Mouse (Mus musculus): ENCODE measurements at regions not wholly inside any gene's neighbourhood (a gene's known extent, or its start where the extent isn't known, plus 50 kb on each side); places are given as distances from the start of the nearest gene placed in this dataset.
A peak's percentile ranks its signal among the peaks of the same experiment; 100 is the strongest.

DNA sequence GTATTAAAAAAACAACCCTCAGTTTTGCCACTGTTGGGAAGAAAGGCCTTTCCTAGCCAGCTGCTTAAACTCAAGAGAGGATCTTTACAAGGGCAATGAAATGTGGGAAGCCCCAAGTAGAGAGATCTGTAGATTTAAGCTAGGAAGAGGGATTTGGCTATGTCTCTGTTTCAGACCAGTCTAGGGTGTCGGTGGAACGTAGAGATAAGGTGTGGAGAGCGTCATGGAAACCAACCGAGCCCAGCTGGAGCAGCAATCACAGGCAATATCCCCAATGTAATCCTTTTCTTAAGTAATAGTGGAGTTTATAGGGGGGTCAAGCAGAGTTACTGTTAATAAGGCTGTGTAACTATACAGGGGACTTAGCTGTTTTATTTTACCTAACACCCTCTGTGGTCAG, 204.6 kb upstream of the Mme start:
- no peak for DNase-seq

DNA sequence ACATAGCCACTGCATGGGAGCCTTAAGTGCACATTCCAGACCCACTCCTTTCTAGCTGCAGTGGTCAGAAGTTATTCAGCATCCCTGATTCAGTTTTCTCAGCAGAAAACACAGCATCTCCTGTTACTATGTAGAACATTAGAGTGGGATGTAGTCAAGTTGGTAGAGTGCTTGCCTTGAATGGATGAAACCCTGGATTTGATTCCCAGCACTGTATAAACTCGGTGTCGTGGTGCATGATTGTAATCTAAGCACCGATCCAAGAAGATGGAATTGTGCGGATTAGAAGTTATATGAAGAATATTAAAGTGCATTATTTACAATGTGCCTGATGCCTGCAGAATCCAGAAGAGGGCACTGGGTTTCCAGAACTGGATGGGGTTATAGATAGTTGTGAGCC, 170.6 kb upstream of the Mme start:
- no peak for DNase-seq

DNA sequence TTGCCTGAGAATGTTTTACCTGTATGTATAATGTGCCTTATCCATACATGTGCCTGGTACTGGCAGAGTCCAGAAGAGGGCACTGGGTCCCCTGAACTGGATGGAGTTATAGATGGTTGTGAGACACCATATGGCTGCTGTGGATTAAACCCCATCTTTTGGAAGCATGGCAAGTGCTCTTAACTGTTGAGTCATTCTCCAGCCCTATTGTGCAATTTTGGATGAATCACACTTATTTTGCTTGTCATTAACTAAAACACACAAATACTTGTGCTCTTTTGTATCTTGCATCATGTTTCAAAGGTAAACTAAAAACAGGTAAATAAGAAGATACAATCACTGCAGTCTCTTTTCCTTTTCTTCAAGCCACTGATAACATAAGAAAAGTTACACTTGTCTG, 168.3 kb upstream of the Mme start:
- DNase-seq: no peak

DNA sequence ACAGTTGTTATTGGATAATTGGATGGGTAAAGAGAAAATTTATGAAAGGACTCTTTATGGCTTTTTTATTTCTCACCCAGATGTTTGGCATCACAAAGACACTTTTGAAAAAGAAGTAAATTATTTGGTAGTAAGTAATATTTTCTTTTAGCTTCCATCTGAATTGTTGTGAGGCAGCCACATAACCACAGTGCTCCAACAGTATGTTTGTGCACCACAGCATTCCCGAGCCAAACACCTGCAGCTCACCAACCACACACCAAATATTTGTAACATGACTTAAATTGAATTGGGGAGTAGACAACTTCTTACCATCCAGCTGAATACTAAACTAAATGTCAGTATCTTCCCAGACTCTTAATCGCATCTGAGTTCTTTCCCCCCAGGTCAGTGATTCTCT, 163.2 kb upstream of the Mme start:
- DNase-seq: no peak

DNA sequence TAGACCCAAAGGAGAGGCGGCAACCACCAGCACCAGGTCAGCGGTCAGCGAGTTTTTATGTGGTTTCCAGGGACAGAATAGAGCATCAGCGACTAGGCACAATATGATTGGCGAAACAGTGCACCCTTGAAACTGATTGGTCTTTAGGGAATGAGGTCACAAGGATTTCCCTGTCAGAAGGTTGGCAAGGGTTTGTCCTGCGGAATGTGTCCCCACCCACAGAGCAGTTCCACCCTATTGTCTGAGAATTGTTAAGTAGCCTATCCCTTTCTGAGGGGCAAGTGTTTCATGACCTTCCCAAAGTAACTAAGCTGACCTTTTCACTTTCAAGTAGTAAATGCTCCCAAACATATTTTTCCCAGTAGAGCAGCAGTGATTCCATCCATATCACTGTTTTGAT, 159.2 kb upstream of the Mme start:
- DNase-seq: no peak

DNA sequence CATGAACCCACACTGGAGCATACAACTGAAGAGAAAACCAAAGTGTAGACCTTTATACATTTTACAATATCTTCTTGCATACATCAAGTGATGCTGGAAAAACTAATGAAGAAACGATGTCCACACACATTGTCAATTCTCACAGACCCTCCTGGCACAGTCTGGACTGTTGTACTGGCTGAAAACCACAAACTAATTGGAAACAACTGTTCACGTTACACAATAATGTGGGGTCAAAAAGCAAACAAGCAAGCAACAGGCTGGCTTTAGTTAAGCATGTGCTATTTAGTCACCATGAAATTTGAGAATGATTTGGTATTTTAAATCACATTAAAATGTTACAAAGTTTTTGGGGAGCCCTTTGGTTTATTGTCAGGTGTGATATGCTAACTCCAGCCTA, 155.9 kb upstream of the Mme start:
- DNase-seq: no peak

DNA sequence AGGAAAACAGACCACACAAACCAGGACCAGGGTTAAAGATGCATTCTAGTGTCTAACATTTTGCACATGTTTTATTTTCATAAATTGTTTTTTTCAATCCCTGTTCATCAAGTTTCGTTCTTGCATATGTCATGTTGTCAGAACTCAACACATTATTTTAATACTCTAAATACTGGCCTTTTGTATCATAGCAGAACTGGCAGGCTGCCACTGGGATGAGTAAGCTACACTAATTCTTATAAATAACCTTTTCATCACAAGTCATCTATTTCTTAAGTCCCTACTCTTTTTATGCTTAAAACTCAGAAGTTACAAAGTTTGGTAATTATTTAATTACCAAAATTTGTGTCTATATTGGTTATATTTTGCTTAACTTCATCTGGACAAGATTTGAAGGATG, 148.4 kb upstream of the Mme start:
- no peak for DNase-seq

DNA sequence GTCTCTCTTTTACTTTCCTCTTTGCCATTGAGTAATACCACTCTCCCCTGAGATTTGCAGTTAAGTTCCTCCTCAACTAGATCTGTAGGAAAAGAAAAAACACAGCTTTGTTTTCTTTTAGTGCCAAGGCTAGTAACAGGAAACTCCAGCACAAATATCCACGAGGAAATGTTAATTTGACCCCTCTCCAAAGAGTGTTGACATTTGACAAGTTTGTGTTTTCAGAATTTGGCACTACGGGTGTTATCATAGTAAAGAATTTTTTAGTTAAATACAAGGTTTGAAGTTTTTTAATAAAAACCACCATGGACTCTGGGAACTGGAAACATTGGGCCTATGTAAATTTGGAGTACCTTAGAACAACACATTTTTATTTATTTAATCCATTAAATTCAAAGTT, 126.1 kb upstream of the Mme start:
- no peak for DNase-seq

DNA sequence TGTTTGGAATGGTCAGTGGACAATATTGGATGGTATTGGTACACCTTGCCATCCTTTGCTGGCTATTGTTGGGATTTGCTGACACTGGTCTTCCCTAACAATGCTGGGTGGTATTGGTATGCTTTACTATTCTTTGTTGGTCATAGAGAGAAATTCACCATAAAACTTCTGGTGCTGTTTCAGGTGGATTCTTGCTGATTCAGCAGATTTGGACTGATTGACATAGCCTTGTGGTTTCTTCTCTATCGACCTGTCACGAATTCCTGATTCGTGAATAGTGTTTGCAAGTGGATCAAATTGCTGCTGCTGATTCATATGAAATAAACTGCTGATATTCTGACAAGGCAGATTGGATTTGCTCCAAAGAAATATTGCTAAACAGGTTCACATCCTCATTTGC, 109.5 kb upstream of the Mme start:
- no peak for DNase-seq

DNA sequence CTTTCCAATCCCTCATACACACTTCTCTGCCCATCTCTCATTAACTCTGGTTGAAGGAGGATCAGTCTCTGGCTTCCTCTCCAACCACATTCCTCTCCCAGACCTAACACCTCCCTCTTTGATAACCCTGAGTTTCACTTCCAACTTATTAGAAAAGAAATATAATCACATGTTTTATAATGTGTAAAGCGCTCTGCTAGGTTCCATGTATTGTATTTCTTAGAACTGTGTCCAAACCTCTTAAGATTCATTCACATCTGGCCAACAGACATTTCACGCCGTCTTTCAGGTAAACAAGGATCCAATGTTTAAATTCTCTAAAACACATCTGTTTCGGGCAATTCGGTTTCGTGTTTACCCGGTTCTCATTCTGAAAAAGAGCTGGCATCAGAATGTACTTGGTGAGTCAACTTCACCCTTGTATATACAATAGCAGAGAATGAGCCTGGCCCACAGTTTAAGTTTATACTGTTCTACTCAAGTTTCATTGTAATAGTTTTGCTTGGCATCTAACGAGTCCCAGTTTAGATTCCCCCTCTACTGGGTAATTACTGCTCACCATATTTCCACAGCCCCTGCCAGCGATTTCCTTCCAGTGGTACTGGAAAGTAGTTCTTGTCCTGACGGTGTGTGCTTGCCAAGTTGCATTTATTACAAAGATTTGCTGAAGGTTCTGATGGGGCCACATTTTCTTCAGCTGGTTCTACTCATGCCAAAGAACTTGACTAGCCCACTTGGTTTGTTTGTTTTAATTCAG, 103.8 kb upstream of the Mme start:
- peak in 1 of 2 experiments; percentile 2 for DNase-seq

DNA sequence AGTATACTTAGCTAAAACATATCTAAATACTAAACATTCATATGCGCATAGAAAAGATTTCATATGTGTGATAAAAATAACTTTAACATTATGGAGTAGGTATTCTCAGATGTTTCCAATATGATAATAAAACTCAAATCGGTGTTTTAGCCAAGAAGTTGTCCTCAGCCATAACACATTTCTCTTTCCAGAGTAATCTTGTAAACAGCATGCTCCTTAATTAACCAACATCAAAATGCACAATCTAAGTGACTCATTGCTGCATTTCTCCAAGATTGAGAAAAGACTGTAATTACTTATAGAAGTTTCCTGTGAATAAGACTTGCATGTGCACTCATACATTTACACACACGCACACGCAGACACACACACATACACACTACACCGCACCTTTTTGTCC, 95.1 kb upstream of the Mme start:
- no peak for DNase-seq

DNA sequence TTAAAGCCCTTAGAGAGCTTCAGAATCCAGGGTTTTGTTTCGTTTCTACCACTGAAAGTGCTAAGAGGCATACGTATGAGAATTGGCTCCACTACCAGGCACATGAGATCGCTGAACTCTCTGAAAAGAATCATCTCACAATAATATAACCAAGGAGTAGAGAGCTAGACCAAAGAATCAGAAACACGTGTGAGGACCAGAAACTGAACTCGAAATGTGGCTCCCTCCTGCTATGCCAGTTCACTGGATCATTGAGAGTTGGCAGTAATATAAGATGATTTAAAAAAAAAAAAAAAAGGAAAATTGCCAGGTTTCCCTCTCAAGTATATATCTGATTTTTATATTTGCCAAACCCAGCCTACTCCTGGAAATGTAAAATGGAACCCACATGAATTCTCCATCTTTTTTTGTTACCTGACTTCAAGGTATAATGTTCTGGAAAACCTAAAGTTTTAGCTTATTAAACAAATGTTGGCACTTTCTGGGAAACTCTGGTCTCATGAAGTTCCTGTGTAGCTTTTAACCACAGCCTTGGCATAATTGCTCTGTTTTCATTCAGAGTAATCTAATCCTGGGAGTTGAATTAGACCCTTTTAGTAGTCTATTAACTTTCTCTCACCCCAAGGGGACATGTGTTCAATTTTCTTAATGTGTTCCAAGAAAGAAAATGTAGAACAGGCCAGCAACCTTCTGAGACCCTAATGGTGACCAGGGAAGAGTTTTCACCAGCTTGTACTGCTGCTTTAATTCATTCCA, 58.7 kb upstream of the Mme start:
- no peak for DNase-seq

DNA sequence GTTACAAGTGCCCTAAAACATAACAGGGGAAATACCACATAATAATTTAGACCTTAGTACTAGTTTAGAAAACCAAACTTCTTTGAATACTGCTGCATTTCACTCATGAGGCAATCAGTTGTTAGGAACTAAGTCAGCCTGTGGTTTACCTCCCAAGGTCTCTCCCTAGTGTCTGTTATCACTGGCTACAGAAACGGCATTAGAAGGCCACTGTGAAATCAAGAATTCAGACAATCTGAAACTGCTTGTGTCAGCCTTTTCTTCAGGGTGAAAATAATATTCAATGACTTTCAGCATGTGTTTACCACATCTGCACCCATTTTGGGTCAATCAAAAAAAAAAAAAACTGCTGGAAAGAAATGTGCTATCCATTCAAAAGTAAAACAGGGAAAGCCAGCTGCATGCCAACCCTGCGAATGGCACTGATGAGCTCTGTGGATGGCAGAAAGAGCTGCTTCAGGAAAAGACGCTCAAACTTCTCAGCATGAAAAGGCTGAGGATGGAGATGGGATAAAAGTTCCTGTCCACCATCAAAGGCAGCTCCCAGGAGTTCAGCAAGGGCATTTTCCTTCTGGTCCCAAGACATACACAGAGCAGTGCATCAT, 53.4 kb upstream of the Mme start:
- DNase-seq: no peak

Data from kidney, postnatal 25 days (tissue).